Mouse (Mus musculus) intestine, embryonic 14.5 days (tissue): ENCODE data around the gene Psmb7. TPM values are rescaled to one million over a fixed set of nuclear protein-coding genes. Genes with fewer than 3 reads are reported as not detected.

Experiments
- ATAC-seq: fragments of 200-750 bp; cut with Nextera tagmentation; replicated peaks from 2 replicates; pipeline ENCODE4 v1.8.0; 2017; ENCODE audit warnings: low read depth, moderate number of reproducible peaks, moderate TSS enrichment, moderate library complexity; ENCODE audit not compliant: low FRiP score, low TSS enrichment
- DNase-seq: peaks from one replicate; pipeline ENCODE4 v3.0.0-alpha.2; 2018; ENCODE audit warnings: low spot score
- H3K27ac ChIP-seq: fragments of 300-500 bp; sonication (generic); 2 replicates; pipeline ENCODE4 v1.5.1; 2014; ENCODE audit warnings: low read depth, mild to moderate bottlenecking, control low read depth
- H3K27me3 ChIP-seq: fragments of 300-500 bp; sonication (generic); replicated peaks from 2 replicates; pipeline ENCODE4 v1.6.1; 2014; ENCODE audit warnings: low read length, control low read depth; ENCODE audit not compliant: control insufficient read depth, insufficient read depth
- H3K36me3 ChIP-seq: fragments of 300-500 bp; sonication (generic); 2 replicates; pipeline ENCODE4 v1.6.1; 2014; ENCODE audit warnings: low read length, control low read depth; ENCODE audit not compliant: control insufficient read depth, insufficient read depth
- H3K4me1 ChIP-seq: fragments of 300-500 bp; sonication (generic); replicated peaks from 2 replicates; pipeline ENCODE4 v1.6.1; 2014; ENCODE audit warnings: low read length, control low read depth, mixed read lengths; ENCODE audit not compliant: control insufficient read depth, insufficient read depth
- H3K4me2 ChIP-seq: fragments of 300-500 bp; sonication (generic); 2 replicates; pipeline ENCODE4 v1.6.1; 2014; ENCODE audit warnings: low read length
- H3K4me3 ChIP-seq: fragments of 300-500 bp; sonication (generic); 2 replicates; pipeline ENCODE4 v1.5.1; 2014; ENCODE audit warnings: low read depth, low read length, control low read depth, mixed read lengths
- H3K9ac ChIP-seq: fragments of 300-500 bp; sonication (generic); 2 replicates; pipeline ENCODE4 v1.6.1; 2014; ENCODE audit warnings: mild to moderate bottlenecking, low read length
- H3K9me3 ChIP-seq: fragments of 300-500 bp; sonication (generic); 2 replicates; pipeline ENCODE4 v1.6.1; 2016; ENCODE audit warnings: low read length, control low read depth; ENCODE audit not compliant: control insufficient read depth
- WGBS: fragments of 180-500 bp; shearing (Covaris S2); extraction: QIAGEN DNeasy Blood & Tissue Kit; methylation state at CpG from one replicate; pipeline ENCODE4 v1.1.7; 2014; 5-methylcytosine and 5-hydroxymethylcytosine counted together
- polyA plus RNA-seq: library from polyadenylated mRNA; unstranded; fragments of >200 nt; fragmentation: Nextera tagmentation; extraction: Ambion mirVana; gene quantifications from 2 replicates; pipeline ENCODE4 v1.2.1, GENCODE M21; 2014

Psmb7 gene
- polyA plus RNA-seq, 1 experiment from 2014 or later, result 247 TPM

- WGBS, result 57% methylated on average over 19 of the region's 19 CpGs
- Histone ChIP-seq H3K36me3 (peaks cover 40% of the 10 kb centered on the region), H3K27me3 (no peaks in the 10 kb centered on the region), H3K27ac (no peak overlapping the region), H3K4me1 (peaks cover 8% of the 10 kb centered on the region; the same call in 1 of the 2 replicates), H3K4me3 (no peak overlapping the region), H3K9me3 (no peaks in the 10 kb centered on the region), H3K9ac (no peak overlapping the region), H3K4me2 (no peak overlapping the region)
- DNase-seq (no peak), ATAC-seq (no peak)
Measured at GRCm38 (mm10) chr2:38554226-38554995, 89.5 kb downstream of the Psmb7 start.

GRCm38 (mm10) chr2:38552004-38552443 is 91.9 kb downstream of the Psmb7 start:
- WGBS, result 85% methylated on average over 15 of the region's 15 CpGs
- H3K4me2 ChIP-seq, result no peak overlapping the region
- no peak overlapping the region for H3K9ac ChIP-seq
- H3K27ac ChIP-seq, result no peak overlapping the region
- ATAC-seq (no peak), DNase-seq (no peak)
- H3K4me1 ChIP-seq, result peaks cover 8% of the 10 kb centered on the region; the same call in 1 of the 2 replicates
- H3K4me3 ChIP-seq, result no peak overlapping the region
- no peaks in the 10 kb centered on the region for H3K27me3 ChIP-seq
- peaks cover 22% of the 10 kb centered on the region for H3K36me3 ChIP-seq
- H3K9me3 ChIP-seq, result no peaks in the 10 kb centered on the region

- H3K9me3 ChIP-seq, result no peaks in the 10 kb centered on the region
- DNase-seq (no peak), ATAC-seq (no peak)
- peaks cover 19% of the 10 kb centered on the region for H3K4me1 ChIP-seq
- no peak overlapping the region for H3K4me3 ChIP-seq
- H3K27me3 ChIP-seq, result no peaks in the 10 kb centered on the region
- no peak overlapping the region for H3K27ac ChIP-seq
- H3K4me2 ChIP-seq, result no peak overlapping the region
- H3K36me3 ChIP-seq, result peaks cover 19% of the 10 kb centered on the region
- H3K9ac ChIP-seq, result no peak overlapping the region
- 77% methylated on average over 11 of the region's 11 CpGs for WGBS
Measured at GRCm38 (mm10) chr2:38547793-38548517, 95.9 kb downstream of the Psmb7 start.

- Histone ChIP-seq H3K27me3 (no peaks in the 10 kb centered on the region), H3K4me1 (peaks cover 19% of the 10 kb centered on the region), H3K9ac (no peak overlapping the region), H3K4me2 (no peak overlapping the region), H3K9me3 (no peaks in the 10 kb centered on the region), H3K27ac (no peak overlapping the region), H3K4me3 (no peak overlapping the region), H3K36me3 (peaks cover 7% of the 10 kb centered on the region; the same call in 1 of the 2 replicates)
- 74% methylated on average over 5 of the region's 5 CpGs for WGBS
- ATAC-seq, result no peak
- no peak for DNase-seq
Measured at GRCm38 (mm10) chr2:38546748-38547147, 97.1 kb downstream of the Psmb7 start.

- WGBS, result 23% methylated on average over 6 of the region's 6 CpGs
- H3K27ac ChIP-seq, result no peak overlapping the region
- no peak overlapping the region for H3K9ac ChIP-seq
- ATAC-seq (no peak), DNase-seq (no peak)
- H3K4me3 ChIP-seq, result no peak overlapping the region
- peaks cover 6% of the 10 kb centered on the region; the same call in 1 of the 2 replicates for H3K36me3 ChIP-seq
- H3K4me1 ChIP-seq, result peaks cover 19% of the 10 kb centered on the region
- no peaks in the 10 kb centered on the region for H3K27me3 ChIP-seq
- no peak overlapping the region for H3K4me2 ChIP-seq
- no peaks in the 10 kb centered on the region for H3K9me3 ChIP-seq
Measured at GRCm38 (mm10) chr2:38546222-38546621, 97.7 kb downstream of the Psmb7 start.

- DNase-seq (no peak), ATAC-seq (no peak)
- Histone ChIP-seq H3K27ac (no peak overlapping the region), H3K9me3 (no peaks in the 10 kb centered on the region), H3K4me1 (peaks cover 19% of the 10 kb centered on the region), H3K4me2 (no peak overlapping the region), H3K9ac (no peak overlapping the region), H3K36me3 (peaks cover 2% of the 10 kb centered on the region; the same call in 1 of the 2 replicates), H3K27me3 (no peaks in the 10 kb centered on the region), H3K4me3 (no peak overlapping the region)
Measured at GRCm38 (mm10) chr2:38545706-38546105, 98.2 kb downstream of the Psmb7 start.

GRCm38 (mm10) chr2:38544982-38545381 is 98.9 kb downstream of the Psmb7 start:
- H3K9me3 ChIP-seq, result no peaks in the 10 kb centered on the region
- no peak overlapping the region for H3K4me2 ChIP-seq
- H3K9ac ChIP-seq, result no peak overlapping the region
- H3K27ac ChIP-seq, result no peak overlapping the region
- no peak for DNase-seq
- H3K27me3 ChIP-seq, result no peaks in the 10 kb centered on the region
- 71% methylated on average over 6 of the region's 6 CpGs for WGBS
- ATAC-seq, result no peak
- H3K4me1 ChIP-seq, result peaks cover 24% of the 10 kb centered on the region
- no peaks in the 10 kb centered on the region for H3K36me3 ChIP-seq
- H3K4me3 ChIP-seq, result no peak overlapping the region

GRCm38 (mm10) chr2:38544341-38544740 is 99.5 kb downstream of the Psmb7 start:
- DNase-seq, result no peak
- ATAC-seq, result no peak
- H3K4me3 ChIP-seq, result no peak overlapping the region
- no peaks in the 10 kb centered on the region for H3K27me3 ChIP-seq
- no peak overlapping the region for H3K4me2 ChIP-seq
- H3K4me1 ChIP-seq, result peaks cover 28% of the 10 kb centered on the region
- no peaks in the 10 kb centered on the region for H3K36me3 ChIP-seq
- no peak overlapping the region for H3K9ac ChIP-seq
- H3K27ac ChIP-seq, result no peak overlapping the region
- H3K9me3 ChIP-seq, result no peaks in the 10 kb centered on the region
